Mouse (Mus musculus) bone marrow, adult 2 months (tissue): ENCODE measurements at regions not wholly inside any gene's neighbourhood (a gene's known extent, or its start where the extent isn't known, plus 50 kb on each side); places are given as distances from the start of the nearest gene placed in this dataset.

Experiments
- CTCF ChIP-seq: fragments of 200-500 bp; IDR thresholded peaks from 2 replicates; pipeline ENCODE4 v1.5.1; 2011; ENCODE audit warnings: low read length, control low read depth; ENCODE audit not compliant: control insufficient read depth, insufficient read depth
- POLR2A ChIP-seq: fragments of 200-500 bp; IDR thresholded peaks from 2 replicates; pipeline ENCODE4 v1.6.1; 2011; ENCODE audit warnings: low read depth, mild to moderate bottlenecking, control low read depth, low read length, borderline replicate concordance; ENCODE audit not compliant: control insufficient read depth

- no peak for TF ChIP-seq POLR2A
- TF ChIP-seq CTCF: no peak
Measured at GRCm38 (mm10) chr13:84345791-84346511, 123.9 kb downstream of the Tmem161b start.
